Mouse (Mus musculus) stomach, postnatal 0 days (tissue): ENCODE measurements around the gene Ankfn1.

ENCODE experiments used
- CTCF ChIP-seq: IDR thresholded peaks from 2 replicates; pipeline ENCODE4 v1.5.1; 2016; ENCODE audit warnings: antibody characterized with exemption, low read depth, mild to moderate bottlenecking, moderate library complexity
- EP300 ChIP-seq: optimal IDR thresholded peaks from 2 replicates; pipeline ENCODE3; 2016; ENCODE audit warnings: antibody characterized with exemption

- TF ChIP-seq CTCF = no peak
- no peak for TF ChIP-seq EP300
Observed at GRCm38 (mm10) chr11:89472871-89473270, 304.6 kb downstream of the Ankfn1 start.
